Mouse (Mus musculus) brain, embryonic 14.5 days (tissue): Measurements from ENCODE around the gene Rbmxl1.

Experiments used
- CTCF ChIP-seq: fragments of 200-500 bp; IDR thresholded peaks from 2 replicates; pipeline ENCODE4 v1.5.1; 2012; ENCODE audit warnings: inconsistent platforms, mild to moderate bottlenecking, moderate library complexity, borderline replicate concordance; ENCODE audit not compliant: insufficient read depth, insufficient read length; ENCODE audit errors: extremely low read depth
- POLR2A ChIP-seq: fragments of 200-500 bp; IDR thresholded peaks from 2 replicates; pipeline ENCODE4 v1.6.1; 2012; ENCODE audit warnings: mild to moderate bottlenecking, inconsistent platforms, borderline replicate concordance; ENCODE audit not compliant: poor library complexity, insufficient read depth, insufficient read length, severe bottlenecking; ENCODE audit errors: extremely low read depth

- no peak for TF ChIP-seq CTCF
- no peak for TF ChIP-seq POLR2A
Observed at GRCm38 (mm10) chr8:78513106-78513505, 4.4 kb upstream of the Rbmxl1 start.
